Mouse (Mus musculus) Muller cell, postnatal 12 days (primary cell): ENCODE results near the gene Mark2.

Experiments
- DNase-seq: peaks from one replicate; pipeline ENCODE4 v3.0.0-alpha.2; 2015; ENCODE audit errors: inconsistent ontology term

Mark2 gene

GRCm38 (mm10) chr19:7295071-7295658, 46.5 kb downstream of the Mark2 start:
- no peak for DNase-seq

DNA sequence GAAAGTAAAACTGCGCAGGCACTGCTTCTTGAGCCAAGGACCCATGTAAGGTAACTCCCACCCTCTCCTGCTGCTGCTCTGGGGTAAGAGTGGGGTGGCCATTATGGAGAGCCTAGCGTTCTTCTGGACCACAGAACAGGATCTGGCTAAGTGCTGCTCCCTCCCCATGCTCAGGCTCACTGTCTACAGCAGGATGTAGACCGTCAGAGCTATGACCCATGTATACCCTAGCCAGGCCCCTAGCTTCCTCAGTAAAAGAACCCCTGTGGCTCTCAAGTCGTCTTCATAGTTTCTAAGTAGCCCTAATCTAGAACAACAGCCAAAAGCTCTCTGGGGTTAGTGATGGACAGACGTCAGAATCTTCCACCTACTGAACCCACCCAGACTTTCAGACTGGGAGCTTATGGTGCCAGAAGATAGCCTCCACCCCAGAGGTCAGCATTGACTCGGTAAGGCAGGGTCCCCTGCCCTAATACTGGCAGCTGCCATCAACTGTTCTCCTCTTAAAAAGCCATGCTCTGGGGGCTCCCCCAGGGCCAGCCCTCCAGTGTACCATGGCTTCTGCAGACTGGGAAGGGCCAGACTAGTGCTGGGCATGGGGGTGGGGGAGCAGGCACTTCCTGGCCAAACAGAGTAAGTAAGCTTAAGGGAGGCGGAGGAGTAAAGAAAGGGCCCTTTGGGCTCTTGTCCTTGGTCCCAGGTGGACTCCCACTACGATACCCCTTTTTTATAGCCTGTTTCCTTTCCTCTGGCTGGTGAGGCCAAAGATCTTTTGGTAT, 47.4 kb downstream of the Mark2 start:
- no peak for DNase-seq

DNA sequence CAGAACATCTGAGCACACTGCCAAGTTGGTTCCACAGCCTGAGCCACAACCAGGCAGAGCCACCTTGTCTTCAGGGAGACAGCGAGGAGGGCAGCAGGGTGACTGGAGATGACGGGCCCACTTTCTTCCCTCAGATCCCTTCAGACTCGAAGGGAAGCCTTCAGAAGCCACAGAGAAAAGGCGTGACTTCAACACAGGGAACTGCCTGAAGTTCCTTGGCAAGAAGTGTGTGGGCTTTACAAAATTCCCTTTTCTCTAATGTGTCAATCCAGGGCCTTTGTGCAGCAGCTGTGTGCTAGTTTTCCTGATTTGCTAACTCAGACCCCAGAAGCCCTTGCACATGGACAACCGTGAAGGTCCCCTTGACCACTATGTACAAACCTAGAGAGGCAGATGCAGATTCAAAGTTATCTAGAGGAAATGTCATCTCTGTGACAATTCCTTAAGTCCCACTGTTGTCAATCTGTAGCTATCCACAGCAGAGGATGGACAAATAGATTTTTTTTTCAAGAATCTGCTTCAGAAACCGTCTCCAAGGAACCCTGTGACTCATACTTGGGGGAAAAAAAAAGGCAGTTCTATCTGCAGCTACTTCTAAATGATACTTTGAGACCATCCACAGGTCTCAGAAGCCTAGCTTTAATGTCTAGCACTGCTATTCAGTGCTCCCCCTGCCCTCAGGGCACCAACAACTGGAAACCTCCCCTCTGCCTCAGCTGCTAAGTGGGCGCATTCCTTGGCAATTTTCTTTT, 49.5 kb downstream of the Mark2 start:
- no peak for DNase-seq

DNA sequence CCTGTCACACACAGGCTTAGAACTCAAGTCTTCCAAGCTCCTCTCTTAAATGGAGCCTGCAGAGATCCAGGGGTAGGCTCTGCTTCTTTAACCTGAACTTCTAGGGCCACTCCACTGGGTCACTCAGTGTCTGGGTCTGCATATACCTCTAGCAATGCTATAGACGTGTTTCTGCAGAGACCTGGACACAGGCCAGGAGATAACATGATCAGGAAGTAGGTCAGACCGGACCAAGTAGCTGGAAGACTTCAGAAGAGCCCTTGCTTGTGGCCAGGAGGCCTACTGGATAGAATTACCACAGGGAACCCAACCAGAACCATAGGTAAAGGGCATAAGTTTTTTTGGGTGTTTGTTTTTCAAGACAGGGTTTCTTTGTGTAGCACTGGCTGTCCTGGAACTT, 51.9 kb downstream of the Mark2 start:
- no peak for DNase-seq

GRCm38 (mm10) chr19:7288288-7288687, 53.4 kb downstream of the Mark2 start:
- no peak for DNase-seq

DNA sequence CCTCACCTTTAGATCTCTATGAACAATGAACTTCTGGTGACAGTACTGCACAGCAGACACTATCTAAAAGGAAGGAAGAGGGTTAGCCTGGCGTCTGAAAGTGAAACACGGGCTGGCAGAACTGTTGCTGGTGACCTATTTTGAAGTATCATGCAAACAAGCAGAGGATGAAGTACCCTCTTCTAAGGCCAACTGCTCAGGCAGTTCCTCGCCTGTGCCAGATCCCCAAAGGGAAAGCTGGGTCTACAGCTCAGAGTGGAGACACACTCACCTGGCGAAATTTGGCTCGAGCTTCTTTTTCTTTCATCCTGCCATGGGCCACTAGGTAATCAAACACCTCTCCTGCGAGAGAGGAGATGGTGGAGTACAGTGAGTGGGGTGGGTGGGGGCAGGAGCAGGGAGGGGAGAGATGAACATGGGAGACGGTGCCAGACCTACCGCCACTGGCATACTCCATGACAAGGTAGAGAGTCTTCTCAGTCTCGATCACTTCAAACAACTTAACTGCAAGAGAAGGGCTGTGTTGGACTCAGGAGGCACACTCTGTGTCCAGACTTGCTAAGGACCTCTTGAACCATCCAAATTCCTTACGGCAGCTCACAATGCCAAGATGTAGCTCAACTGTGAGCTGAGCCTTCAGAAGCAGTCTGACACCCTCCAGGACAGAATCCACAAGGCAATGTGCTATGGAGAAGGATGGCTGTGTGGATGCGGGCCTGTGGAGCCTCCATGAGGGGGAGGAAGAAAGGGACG, 54.9 kb downstream of the Mark2 start:
- no peak for DNase-seq

- no peak for DNase-seq
These were observed 60.9 kb downstream of the Mark2 start for GRCm38 (mm10) chr19:7280557-7281330.

DNA sequence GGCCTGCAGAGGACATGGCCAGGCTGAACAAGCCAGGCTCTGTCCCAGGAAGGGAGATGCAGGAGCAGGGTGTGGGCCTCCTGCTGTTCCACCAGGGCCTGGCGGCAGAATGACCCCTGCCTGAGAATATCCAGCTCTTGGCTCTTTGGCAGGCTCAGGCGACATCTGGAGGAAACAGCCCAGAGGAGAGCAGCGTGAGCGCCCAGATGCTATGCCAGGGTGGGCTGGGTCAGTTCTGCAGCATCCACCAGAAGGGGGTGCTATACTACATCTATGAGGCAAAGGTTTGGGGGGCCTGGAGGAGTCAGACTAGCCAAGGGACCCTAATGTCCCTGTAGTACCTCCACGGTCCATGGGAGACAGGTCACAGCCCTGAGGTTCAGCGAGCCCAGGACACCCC, 62.5 kb downstream of the Mark2 start:
- peak; percentile 16 for DNase-seq

DNA sequence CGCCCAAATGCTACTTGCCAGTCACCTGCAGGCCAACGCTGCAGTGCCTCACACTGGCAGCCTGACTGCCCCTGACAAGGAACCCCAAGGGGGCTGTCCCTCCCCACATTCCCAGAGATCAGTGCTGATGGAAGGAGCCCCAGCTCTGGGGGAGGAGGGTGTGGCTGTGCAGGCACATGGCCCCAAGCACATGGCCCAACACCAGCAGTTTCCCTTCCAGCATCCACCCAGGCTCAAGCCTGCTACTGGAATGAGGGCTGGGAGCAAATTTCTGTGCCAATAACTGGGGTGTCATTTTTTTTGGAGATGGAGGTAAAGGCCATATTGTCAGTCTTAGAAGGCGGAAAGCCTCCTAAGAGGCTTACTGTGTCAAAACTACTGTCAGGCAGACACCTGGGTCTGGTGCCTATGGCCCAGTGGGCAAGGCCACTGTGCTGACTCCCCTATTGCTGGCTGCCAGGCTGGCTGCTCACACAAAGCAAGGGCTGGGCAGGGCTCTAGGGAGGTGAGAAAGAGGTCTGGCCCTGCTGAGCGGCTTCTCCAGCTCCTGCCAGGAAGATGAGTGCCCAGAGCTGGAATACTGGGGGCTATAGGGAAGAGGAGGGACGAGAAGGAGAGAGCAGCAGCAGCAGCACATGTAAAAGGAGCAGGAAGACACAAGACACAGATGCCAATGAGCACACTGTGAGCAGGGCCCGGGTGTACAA, 63.3 kb downstream of the Mark2 start:
- no peak for DNase-seq

- no peak for DNase-seq
These were observed 64.9 kb downstream of the Mark2 start for GRCm38 (mm10) chr19:7276796-7277195.

- no peak for DNase-seq
These were observed 65.5 kb downstream of the Mark2 start for GRCm38 (mm10) chr19:7276053-7276659.

DNA sequence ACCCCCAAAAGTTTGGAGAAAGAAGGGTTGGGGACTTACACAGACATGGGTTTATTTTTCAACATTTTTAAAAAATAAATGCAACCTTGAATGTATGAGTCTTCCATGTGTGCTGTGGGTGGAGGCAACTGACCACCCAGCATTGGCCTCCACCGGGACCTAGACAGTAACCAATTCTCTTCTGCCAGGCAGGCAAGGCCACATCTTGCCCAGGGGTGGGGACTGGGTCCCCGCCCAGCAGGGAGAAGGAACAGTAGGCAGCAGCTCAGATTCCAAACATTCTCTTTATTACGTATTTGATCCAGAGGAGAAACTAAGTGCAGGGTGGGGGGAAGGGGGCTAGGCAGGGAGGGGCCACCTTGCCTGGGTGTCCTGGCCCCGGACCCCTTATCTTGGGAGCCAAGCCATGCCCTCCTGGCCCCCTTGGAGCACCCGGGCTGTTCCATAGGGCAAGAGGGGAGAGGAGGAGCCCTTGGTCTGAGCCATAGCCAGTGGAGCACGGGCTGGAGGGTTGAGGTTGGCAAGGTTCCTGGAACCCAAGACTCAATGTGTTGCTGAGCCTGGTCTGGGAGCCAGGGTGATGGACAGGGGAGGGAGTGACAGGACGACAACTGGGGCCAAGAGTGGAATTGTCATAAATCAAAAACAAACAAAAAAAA, 66.4 kb downstream of the Mark2 start:
- DNase-seq = peak; percentile 73

- peak; percentile 51 for DNase-seq
These were observed 67.2 kb downstream of the Mark2 start for GRCm38 (mm10) chr19:7274326-7274990.

DNA sequence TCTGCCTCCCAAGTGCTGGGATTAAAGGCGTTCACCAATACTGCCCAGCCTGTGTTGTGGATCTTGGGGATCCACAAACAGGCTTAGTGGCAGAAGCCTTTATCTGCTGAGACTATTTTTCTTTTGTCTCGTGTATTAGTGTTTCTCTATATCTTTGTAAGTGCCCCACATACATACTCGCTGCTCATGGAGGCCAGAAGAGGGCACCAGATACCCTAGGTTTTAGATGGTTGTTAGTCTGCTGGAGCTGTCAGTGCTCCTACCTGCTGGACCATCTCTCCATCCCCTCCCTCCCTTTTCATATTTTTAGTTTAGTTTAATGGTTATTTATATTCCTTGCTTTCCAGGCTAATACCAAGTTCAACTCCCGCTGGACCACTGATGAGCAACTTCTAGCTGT, 68.2 kb downstream of the Mark2 start:
- no peak for DNase-seq

DNA sequence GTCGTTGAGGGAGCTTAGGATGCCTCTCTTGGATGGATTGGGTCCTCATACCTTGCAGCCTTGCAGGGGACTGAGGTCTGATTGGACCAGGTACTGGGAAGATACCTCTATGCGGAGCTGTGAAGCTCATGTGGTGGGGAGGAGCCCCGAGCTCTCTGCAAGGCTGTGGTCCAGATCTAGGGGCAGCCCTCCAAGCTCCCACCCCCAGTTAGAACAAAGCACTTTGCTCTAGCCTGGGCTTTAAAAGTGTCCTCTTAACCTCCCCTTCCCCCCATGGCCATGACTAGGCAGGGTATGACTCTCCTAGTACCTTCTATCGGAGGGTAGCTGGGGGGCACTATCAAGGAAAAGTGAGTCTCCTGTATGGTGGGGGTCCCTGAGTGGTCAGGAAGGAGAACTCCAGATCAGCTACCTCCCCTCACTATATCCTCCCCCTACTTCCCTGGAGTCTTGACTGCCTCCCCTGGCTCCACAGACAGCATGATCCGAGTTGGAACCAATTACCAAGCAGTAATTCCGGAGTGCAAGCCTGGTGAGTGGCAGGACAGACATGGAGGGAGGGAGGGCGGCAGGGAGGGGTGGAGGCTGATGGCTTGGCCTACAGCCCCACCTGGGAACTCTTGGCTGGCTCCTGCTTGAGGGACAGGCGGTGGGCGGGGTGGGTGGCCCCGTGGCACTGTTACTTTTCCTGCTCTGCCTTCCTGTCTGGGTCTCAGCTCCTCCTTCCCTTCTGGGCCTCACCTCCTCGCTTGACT, 72.2 kb downstream of the Mark2 start:
- peak; percentile 17 for DNase-seq

DNA sequence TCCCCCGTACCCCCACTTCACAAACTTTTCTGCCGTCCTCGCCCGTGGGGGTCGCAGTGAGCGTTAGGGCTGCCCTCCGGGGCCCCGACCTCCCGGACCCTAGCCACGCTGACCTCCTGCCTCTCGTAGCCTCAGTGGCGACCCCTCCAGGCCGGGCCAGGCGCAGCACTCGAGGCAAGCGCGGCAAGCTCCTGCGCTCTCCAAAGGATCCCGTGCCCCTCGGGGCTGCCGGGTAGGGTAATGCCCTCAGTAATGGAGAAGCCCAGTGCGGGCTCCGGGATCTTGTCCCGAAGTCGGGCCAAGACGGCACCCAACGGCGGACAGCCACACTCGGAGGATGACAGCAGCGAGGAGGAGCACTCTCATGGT, 73.0 kb downstream of the Mark2 start:
- DNase-seq = peak; percentile 65

- DNase-seq = peak; percentile 67
These were observed 73.6 kb downstream of the Mark2 start for GRCm38 (mm10) chr19:7267781-7268721.
